Mouse (Mus musculus): Measurements from ENCODE around the gene Hdhd3. TPM values are rescaled to one million over a fixed set of nuclear protein-coding genes. Genes with fewer than 3 reads are reported as not detected.
A peak's percentile ranks its signal among the peaks of the same experiment; 100 is the strongest.

The Hdhd3 gene
- polyA plus RNA-seq, 1 experiment from 2014 or later = 21.2 TPM

DNA sequence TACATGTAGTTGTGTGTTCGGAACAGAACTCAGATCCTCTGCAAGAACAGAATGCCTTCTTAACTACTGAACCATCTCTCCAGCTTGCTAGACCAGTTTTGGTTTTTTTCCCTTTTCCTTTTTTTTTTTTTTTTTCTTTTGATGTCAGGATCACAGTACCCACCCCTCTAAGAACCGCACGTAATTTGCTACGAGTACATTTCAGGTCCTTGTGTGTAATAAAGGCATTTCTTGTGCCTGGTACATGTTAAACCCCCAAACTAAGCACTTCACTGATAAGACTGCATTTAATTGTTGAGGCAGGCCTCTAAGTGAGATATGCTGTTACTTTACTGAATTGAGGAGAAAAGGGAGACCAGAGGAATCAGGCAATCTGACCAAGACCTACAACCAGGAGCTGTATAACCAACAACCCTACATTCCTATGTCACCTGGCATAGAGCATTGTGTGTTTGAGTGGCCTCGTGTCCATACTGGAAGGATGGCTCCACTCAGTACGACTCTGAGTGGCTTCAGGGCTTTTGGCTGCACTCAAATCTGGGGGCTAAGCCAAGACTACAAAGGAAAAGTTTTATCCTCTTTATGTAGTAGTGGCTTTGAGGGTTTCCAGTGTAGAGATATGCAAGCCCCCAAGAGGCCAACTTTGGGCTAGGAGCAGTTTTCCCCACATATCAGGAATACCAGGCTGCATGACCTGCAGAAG is 25.6 kb downstream of the Hdhd3 start:
- no peak overlapping the region for H3K9ac ChIP-seq (replicated peaks; ENCODE audit: low read depth, low read length)
- ATAC-seq (ENCODE audit: insufficient number of reproducible peaks, insufficient read depth, low FRiP score, low read depth) = peak; percentile 54; the same call in 1 of the 2 replicates
- H3K4me1 ChIP-seq (ENCODE audit: control insufficient read depth, insufficient read depth, low read length) = no peaks in the 10 kb centered on the region; the same call in 1 of the 2 replicates
- no peaks in the 10 kb centered on the region for H3K9me3 ChIP-seq (ENCODE audit: control insufficient read depth, low read depth, low read length)
- no peak overlapping the region for H3K4me2 ChIP-seq (replicated peaks; ENCODE audit: low read depth, low read length)
- no peak overlapping the region for H3K4me3 ChIP-seq (ENCODE audit: low read depth, low read length)
- H3K36me3 ChIP-seq (ENCODE audit: control insufficient read depth, insufficient read depth, low read length) = no peaks in the 10 kb centered on the region
- no peaks in the 10 kb centered on the region for H3K27me3 ChIP-seq (ENCODE audit: control insufficient read depth, insufficient read depth, low read length)
- 68% methylated on average over 6 of the region's 6 CpGs for WGBS
- 0 out of 2 replicates have a peak overlapping the region, but pooled peaks have one; percentile 4 for H3K27ac ChIP-seq (ENCODE audit: low read length)

DNA sequence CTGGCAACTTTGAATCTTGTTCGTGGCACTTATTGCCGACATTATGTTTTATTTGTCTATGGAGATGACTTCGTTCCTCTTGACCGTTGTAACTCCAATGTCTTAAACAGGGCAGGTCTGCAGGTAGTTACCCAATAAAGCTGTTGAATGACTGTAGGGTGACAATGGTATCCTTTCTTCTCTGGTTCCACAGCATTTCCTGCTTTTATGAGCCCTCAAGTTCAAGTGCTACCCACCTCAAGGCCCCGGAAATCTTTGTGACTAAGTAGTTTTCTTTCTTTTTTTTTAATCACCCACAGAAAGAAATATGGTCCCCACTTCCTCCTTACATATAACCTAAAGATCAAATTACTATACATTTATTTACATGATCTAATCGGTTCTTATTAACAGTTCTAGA is 27.5 kb downstream of the Hdhd3 start:
- no peak overlapping the region for H3K27ac ChIP-seq (ENCODE audit: low read length)
- no peak overlapping the region for H3K4me3 ChIP-seq (ENCODE audit: low read depth, low read length)
- no peak overlapping the region for H3K9ac ChIP-seq (replicated peaks; ENCODE audit: low read depth, low read length)
- WGBS = 82% methylated on average over 6 of the region's 6 CpGs
- no peak overlapping the region for H3K4me2 ChIP-seq (replicated peaks; ENCODE audit: low read depth, low read length)
- H3K9me3 ChIP-seq (ENCODE audit: control insufficient read depth, low read depth, low read length) = no peaks in the 10 kb centered on the region
- no peak for ATAC-seq (ENCODE audit: insufficient number of reproducible peaks, insufficient read depth, low FRiP score, low read depth)
- no peaks in the 10 kb centered on the region for H3K27me3 ChIP-seq (ENCODE audit: control insufficient read depth, insufficient read depth, low read length)
- H3K4me1 ChIP-seq (ENCODE audit: control insufficient read depth, insufficient read depth, low read length) = no peaks in the 10 kb centered on the region; the same call in 1 of the 2 replicates
- H3K36me3 ChIP-seq (ENCODE audit: control insufficient read depth, insufficient read depth, low read length) = no peaks in the 10 kb centered on the region

DNA sequence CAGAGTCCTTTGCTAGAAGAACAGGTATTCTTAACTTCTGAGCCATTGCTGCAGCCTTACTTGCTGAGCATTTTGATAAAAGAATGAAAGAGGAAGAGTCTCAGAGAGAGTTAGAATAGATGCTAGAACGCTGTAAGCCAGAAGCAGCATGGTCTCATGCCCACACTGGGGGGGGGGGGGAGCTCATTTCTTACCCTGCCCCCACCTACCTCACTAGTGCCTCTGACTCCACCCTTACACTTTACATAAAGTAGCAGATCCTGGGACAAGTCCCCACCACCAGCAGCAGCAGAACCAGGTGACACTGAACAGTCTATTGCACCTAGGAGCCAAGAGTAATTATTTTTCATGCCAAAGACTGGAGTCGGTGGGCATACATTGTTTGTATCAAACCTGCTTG is 28.1 kb downstream of the Hdhd3 start:
- Histone ChIP-seq H3K27me3 (ENCODE audit: control insufficient read depth, insufficient read depth, low read length) (no peaks in the 10 kb centered on the region), H3K36me3 (ENCODE audit: control insufficient read depth, insufficient read depth, low read length) (no peaks in the 10 kb centered on the region), H3K9ac (replicated peaks; ENCODE audit: low read depth, low read length) (no peak overlapping the region), H3K9me3 (ENCODE audit: control insufficient read depth, low read depth, low read length) (no peaks in the 10 kb centered on the region), H3K27ac (ENCODE audit: low read length) (no peak overlapping the region), H3K4me3 (ENCODE audit: low read depth, low read length) (no peak overlapping the region), H3K4me1 (ENCODE audit: control insufficient read depth, insufficient read depth, low read length) (no peaks in the 10 kb centered on the region), H3K4me2 (replicated peaks; ENCODE audit: low read depth, low read length) (no peak overlapping the region)
- 73% methylated on average over 2 of the region's 2 CpGs for whole genome bisulfite sequencing
- ATAC-seq (ENCODE audit: insufficient number of reproducible peaks, insufficient read depth, low FRiP score, low read depth) = no peak

DNA sequence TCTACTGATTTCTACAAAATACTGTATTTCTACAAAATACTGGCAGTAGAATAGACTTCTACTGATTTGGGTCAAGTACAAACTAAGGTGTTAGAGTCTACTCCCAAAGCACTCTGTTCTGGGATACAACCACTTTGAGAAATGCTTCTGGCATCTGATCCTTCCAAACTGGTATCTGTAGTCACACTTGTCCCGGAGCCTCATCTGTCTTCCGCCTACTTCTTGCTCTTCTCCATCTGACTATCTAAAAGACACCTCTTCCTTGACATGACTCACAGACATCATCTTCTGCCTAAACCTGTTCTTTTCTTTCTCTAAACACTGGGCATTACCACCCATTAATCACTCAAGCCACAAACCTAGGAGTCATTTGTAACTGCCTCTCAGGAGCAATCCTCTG is 31.2 kb downstream of the Hdhd3 start:
- no peak overlapping the region for H3K9ac ChIP-seq (replicated peaks; ENCODE audit: low read depth, low read length)
- H3K9me3 ChIP-seq (ENCODE audit: control insufficient read depth, low read depth, low read length) = no peaks in the 10 kb centered on the region
- no peaks in the 10 kb centered on the region for H3K4me1 ChIP-seq (ENCODE audit: control insufficient read depth, insufficient read depth, low read length)
- H3K27me3 ChIP-seq (ENCODE audit: control insufficient read depth, insufficient read depth, low read length) = no peaks in the 10 kb centered on the region
- WGBS = 85% methylated on average over 2 of the region's 2 CpGs
- no peak overlapping the region for H3K4me3 ChIP-seq (ENCODE audit: low read depth, low read length)
- H3K4me2 ChIP-seq (replicated peaks; ENCODE audit: low read depth, low read length) = no peak overlapping the region
- no peak overlapping the region for H3K27ac ChIP-seq (ENCODE audit: low read length)
- H3K36me3 ChIP-seq (ENCODE audit: control insufficient read depth, insufficient read depth, low read length) = no peaks in the 10 kb centered on the region
- ATAC-seq (ENCODE audit: insufficient number of reproducible peaks, insufficient read depth, low FRiP score, low read depth) = no peak

DNA sequence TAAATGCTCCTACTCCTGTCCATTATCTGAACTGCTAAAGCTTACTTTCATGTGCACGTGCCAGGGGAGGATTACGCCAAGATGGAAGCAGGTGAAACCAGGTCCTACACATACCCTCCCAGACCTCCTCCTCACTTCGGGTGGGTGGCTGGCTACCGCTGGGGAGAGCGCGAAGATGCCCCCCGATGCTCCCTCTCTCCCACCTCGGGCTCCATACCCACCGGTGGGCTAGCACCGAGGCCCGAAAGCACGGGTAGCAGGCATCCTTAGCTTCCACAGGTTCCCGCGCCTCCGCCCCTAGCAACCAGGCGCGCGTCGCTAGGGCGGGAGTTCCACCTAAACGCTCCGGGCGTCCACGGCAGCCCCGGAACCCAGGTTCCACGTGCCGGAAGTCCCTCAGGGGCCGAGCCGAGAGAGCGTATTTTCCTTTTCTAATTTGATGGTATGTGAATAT is 32.6 kb downstream of the Hdhd3 start, which contains the start of gene Wdr31:
Gene Wdr31 (minus strand): TSS at position 299 of the 454 bp plus-strand sequence.
- Histone ChIP-seq H3K36me3 (ENCODE audit: control insufficient read depth, insufficient read depth, low read length) (no peaks in the 10 kb centered on the region), H3K4me1 (ENCODE audit: control insufficient read depth, insufficient read depth, low read length) (no peaks in the 10 kb centered on the region), H3K4me2 (replicated peaks; ENCODE audit: low read depth, low read length) (peak within 1 kb of the TSS; percentile 71), H3K27me3 (ENCODE audit: control insufficient read depth, insufficient read depth, low read length) (no peaks in the 10 kb centered on the region), H3K27ac (ENCODE audit: low read length) (no peak within 1 kb of the TSS), H3K9me3 (ENCODE audit: control insufficient read depth, low read depth, low read length) (no peaks in the 10 kb centered on the region), H3K4me3 (ENCODE audit: low read depth, low read length) (peak within 1 kb of the TSS; percentile 70), H3K9ac (replicated peaks; ENCODE audit: low read depth, low read length) (peak within 1 kb of the TSS; percentile 64; the same call in 1 of the 2 replicates)
- under 1% methylated on average over 30 of the region's 30 CpGs for WGBS
- ATAC-seq (ENCODE audit: insufficient number of reproducible peaks, insufficient read depth, low FRiP score, low read depth) = peak; percentile 90

DNA sequence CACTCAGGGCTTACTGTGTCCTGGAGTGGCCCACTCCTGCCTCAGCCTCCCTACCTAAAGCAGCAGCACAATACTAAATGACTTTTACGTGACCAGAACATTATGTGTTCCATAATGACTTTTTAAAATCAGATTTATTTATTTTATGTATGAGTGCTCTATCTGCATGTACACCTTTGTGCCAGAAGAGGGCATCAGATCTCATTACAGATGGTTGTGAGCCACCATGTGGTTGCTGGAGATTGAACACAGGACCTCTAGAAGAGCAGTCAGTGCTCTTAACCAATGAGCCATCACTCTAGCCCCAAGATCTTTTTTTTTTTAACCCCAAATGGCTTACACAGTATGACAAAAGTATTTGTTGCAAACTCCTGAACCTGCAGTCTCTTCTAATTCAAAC is 35.1 kb downstream of the Hdhd3 start:
- 90% methylated on average over 1 of the region's 1 CpGs for WGBS
- Histone ChIP-seq H3K4me1 (ENCODE audit: control insufficient read depth, insufficient read depth, low read length) (no peaks in the 10 kb centered on the region), H3K9ac (replicated peaks; ENCODE audit: low read depth, low read length) (no peak overlapping the region), H3K27me3 (ENCODE audit: control insufficient read depth, insufficient read depth, low read length) (no peaks in the 10 kb centered on the region), H3K36me3 (ENCODE audit: control insufficient read depth, insufficient read depth, low read length) (no peaks in the 10 kb centered on the region), H3K4me3 (ENCODE audit: low read depth, low read length) (no peak overlapping the region), H3K4me2 (replicated peaks; ENCODE audit: low read depth, low read length) (no peak overlapping the region), H3K9me3 (ENCODE audit: control insufficient read depth, low read depth, low read length) (no peaks in the 10 kb centered on the region), H3K27ac (ENCODE audit: low read length) (no peak overlapping the region)
- no peak for ATAC-seq (ENCODE audit: insufficient number of reproducible peaks, insufficient read depth, low FRiP score, low read depth)

DNA sequence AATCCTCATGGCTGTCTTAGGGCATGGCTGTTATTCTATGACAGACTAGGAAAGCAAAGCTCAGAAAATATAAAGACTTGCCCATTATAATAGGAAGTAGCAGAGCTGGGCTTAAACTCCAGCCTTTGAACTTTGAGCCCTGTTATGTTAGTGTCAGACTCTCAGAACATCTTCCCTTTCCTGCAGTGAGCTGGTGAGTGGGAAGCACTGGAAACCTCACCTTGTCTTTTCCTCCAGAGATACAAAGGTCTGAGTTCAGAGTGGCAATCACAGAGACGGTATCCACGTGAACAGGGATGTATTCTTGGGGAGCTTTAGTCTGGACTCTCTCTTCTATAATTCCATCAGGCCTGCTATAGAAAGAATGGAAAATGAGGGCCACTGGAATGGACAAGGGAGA is 40.1 kb downstream of the Hdhd3 start:
- Histone ChIP-seq H3K4me1 (ENCODE audit: control insufficient read depth, insufficient read depth, low read length) (no peaks in the 10 kb centered on the region), H3K27me3 (ENCODE audit: control insufficient read depth, insufficient read depth, low read length) (no peaks in the 10 kb centered on the region), H3K36me3 (ENCODE audit: control insufficient read depth, insufficient read depth, low read length) (no peaks in the 10 kb centered on the region), H3K4me2 (replicated peaks; ENCODE audit: low read depth, low read length) (no peak overlapping the region), H3K9me3 (ENCODE audit: control insufficient read depth, low read depth, low read length) (no peaks in the 10 kb centered on the region), H3K9ac (replicated peaks; ENCODE audit: low read depth, low read length) (no peak overlapping the region), H3K27ac (ENCODE audit: low read length) (no peak overlapping the region), H3K4me3 (ENCODE audit: low read depth, low read length) (no peak overlapping the region)
- no peak for ATAC-seq (ENCODE audit: insufficient number of reproducible peaks, insufficient read depth, low FRiP score, low read depth)
- 93% methylated on average over 2 of the region's 2 CpGs for WGBS

DNA sequence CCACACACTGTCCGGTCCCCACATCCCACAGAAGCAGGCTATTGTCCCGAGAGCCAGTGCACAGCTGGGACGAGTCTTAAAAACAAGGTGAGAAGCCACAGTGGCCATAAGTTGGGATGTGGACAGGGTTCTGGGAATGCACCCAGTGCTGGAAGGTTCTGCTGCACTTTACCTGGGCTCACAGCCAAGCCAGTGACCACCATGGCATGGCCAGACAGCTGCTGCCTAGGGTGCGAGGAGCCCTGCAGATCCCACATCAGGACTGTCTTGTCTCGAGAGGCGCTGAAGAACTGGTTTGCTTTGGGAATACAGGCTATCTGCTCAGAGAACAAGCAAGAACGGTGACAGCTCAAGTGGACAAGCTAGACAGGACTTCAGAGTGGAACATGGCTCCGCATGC is 42.9 kb downstream of the Hdhd3 start:
- no peak overlapping the region for H3K4me2 ChIP-seq (replicated peaks; ENCODE audit: low read depth, low read length)
- 90% methylated on average over 8 of the region's 8 CpGs for WGBS
- H3K4me3 ChIP-seq (ENCODE audit: low read depth, low read length) = no peak overlapping the region
- no peak overlapping the region for H3K27ac ChIP-seq (ENCODE audit: low read length)
- no peaks in the 10 kb centered on the region for H3K27me3 ChIP-seq (ENCODE audit: control insufficient read depth, insufficient read depth, low read length)
- H3K36me3 ChIP-seq (ENCODE audit: control insufficient read depth, insufficient read depth, low read length) = no peaks in the 10 kb centered on the region
- H3K9me3 ChIP-seq (ENCODE audit: control insufficient read depth, low read depth, low read length) = no peaks in the 10 kb centered on the region
- no peak overlapping the region for H3K9ac ChIP-seq (replicated peaks; ENCODE audit: low read depth, low read length)
- ATAC-seq (ENCODE audit: insufficient number of reproducible peaks, insufficient read depth, low FRiP score, low read depth) = no peak
- no peaks in the 10 kb centered on the region for H3K4me1 ChIP-seq (ENCODE audit: control insufficient read depth, insufficient read depth, low read length)

DNA sequence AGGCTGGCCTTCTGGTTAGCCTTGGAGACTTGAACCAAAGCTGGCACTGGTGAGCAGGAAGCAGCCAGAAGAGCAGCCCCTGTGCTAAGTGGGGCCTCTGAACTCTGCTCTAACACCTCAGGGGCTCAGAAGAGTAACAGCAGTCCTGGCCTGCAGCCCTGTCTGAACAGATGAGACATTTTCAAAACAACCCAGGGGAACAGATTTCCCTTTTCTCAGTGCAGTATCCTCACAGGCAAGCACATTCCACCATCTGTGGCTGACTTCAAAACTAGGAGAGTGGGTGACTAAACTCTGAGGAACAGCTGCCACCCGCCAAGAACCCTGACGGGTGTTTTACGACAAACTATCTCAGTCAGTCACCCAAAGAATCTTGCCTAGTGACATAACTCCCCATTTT is 44.2 kb downstream of the Hdhd3 start:
- Histone ChIP-seq H3K27me3 (ENCODE audit: control insufficient read depth, insufficient read depth, low read length) (no peaks in the 10 kb centered on the region), H3K4me2 (replicated peaks; ENCODE audit: low read depth, low read length) (no peak overlapping the region), H3K9me3 (ENCODE audit: control insufficient read depth, low read depth, low read length) (no peaks in the 10 kb centered on the region), H3K9ac (replicated peaks; ENCODE audit: low read depth, low read length) (no peak overlapping the region), H3K36me3 (ENCODE audit: control insufficient read depth, insufficient read depth, low read length) (no peaks in the 10 kb centered on the region), H3K4me1 (ENCODE audit: control insufficient read depth, insufficient read depth, low read length) (no peaks in the 10 kb centered on the region), H3K4me3 (ENCODE audit: low read depth, low read length) (no peak overlapping the region), H3K27ac (ENCODE audit: low read length) (no peak overlapping the region)
- WGBS = 61% methylated on average over 3 of the region's 3 CpGs
- no peak for ATAC-seq (ENCODE audit: insufficient number of reproducible peaks, insufficient read depth, low FRiP score, low read depth)

Data from stomach, embryonic 14.5 days (tissue).